Mouse (Mus musculus): ENCODE measurements around the gene Tep1. TPM values are rescaled to one million over a fixed set of nuclear protein-coding genes. Genes with fewer than 3 reads are reported as not detected.
"Not testable (repeated sequence)": the region's sequence is repeated elsewhere in the genome, so short reads cannot be mapped to it uniquely, and the experiment has no call there.

The Tep1 gene
- total and polyA plus RNA-seq, 2 experiments from 2014 or later: 3.4 to 5.6 TPM

DNA sequence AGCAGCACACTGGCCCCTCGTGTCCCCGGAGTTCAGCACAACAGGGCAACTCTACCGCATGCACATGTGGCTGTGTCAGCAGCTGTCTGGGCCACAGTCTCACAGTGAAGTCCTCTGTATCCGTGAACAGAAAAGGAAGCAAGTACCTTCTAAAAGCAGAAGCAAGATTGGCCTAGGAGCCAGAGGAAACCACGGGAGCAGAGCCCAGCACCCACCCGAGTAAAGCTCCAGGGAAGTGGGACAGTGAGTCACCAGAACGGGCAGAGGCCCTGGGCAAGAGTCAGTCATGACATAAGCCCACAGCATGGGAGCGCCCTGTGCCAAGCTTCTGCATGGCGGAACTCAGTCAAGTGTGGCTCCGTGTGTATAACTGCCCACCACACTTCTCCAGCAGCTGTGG, 36.4 kb downstream of the Tep1 start:
- Histone ChIP-seq H3K36me3 (ENCODE audit: insufficient read depth, low read length) (no peaks in the 10 kb centered on the region), H3K27ac (no peak overlapping the region), H3K4me3 (ENCODE audit: low read length) (no peak overlapping the region), H3K4me1 (ENCODE audit: insufficient read depth, low read length) (no peaks in the 10 kb centered on the region), H3K9ac (replicated peaks; ENCODE audit: low read length) (no peak overlapping the region), H3K27me3 (ENCODE audit: insufficient read depth, low read length) (no peaks in the 10 kb centered on the region), H3K9me3 (ENCODE audit: low read length) (no peaks in the 10 kb centered on the region), H3K4me2 (ENCODE audit: low read depth, low read length) (no peak overlapping the region)
- DNase-seq (ENCODE audit: low spot score): peak; percentile 25
- 71% methylated on average over 10 of the region's 10 CpGs for WGBS
- ATAC-seq: peak; percentile 52
- TF ChIP-seq CTCF (IDR thresholded peaks at IDR 0.05; ENCODE audit: low read depth): no peak

DNA sequence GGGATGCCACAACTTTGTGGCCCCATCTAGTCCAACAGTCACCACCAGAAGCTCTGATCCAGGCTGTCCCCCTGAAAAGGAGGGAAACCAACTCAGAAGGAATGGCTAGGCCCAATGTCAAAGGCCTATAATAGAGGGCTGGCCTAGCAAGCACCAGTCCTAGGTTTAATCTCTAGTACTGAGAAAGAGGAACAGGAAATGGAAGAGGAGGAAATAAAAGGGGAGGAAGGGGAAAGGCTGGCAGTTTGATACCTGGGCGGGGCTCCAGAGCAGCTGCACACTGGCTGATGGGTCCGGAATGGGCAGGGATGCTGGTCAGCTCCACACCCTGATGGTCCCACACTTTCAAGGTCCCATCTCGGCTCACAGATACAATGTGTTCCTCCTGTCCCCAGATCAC, 40.5 kb downstream of the Tep1 start:
- no peaks in the 10 kb centered on the region for H3K27me3 ChIP-seq (ENCODE audit: insufficient read depth, low read length)
- no peaks in the 10 kb centered on the region for H3K4me1 ChIP-seq (ENCODE audit: insufficient read depth, low read length)
- H3K27ac ChIP-seq: no peak overlapping the region
- no peak overlapping the region for H3K4me2 ChIP-seq (ENCODE audit: low read depth, low read length)
- TF ChIP-seq CTCF (IDR thresholded peaks at IDR 0.05; ENCODE audit: low read depth): no peak
- WGBS: 91% methylated on average over 3 of the region's 3 CpGs
- ATAC-seq: no peak
- no peak overlapping the region for H3K4me3 ChIP-seq (ENCODE audit: low read length)
- no peak for DNase-seq (ENCODE audit: low spot score)
- no peaks in the 10 kb centered on the region for H3K9me3 ChIP-seq (ENCODE audit: low read length)
- H3K36me3 ChIP-seq (ENCODE audit: insufficient read depth, low read length): no peaks in the 10 kb centered on the region
- H3K9ac ChIP-seq (replicated peaks; ENCODE audit: low read length): no peak overlapping the region

DNA sequence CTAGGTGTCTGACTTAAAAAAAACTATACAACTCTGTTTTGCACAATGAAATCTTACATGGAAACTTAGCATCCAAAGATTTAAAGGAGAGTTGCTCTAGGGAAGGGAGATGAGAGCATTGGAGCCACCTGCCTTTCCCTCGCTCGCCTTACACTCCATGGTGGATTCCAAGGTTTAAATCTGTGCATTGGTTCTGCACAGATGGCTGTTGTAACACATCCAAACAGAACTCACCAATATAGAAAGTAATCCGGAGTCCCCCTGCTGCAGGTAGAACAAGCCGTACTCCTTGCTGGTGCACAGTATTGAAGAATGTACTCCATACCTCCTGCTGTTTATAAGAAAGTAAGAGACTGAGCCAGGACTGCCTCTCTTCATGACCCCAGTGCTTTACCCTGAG, 43.8 kb downstream of the Tep1 start:
- Histone ChIP-seq H3K27ac (no peak overlapping the region), H3K4me3 (ENCODE audit: low read length) (no peak overlapping the region), H3K27me3 (ENCODE audit: insufficient read depth, low read length) (no peaks in the 10 kb centered on the region), H3K4me1 (ENCODE audit: insufficient read depth, low read length) (no peaks in the 10 kb centered on the region), H3K4me2 (ENCODE audit: low read depth, low read length) (no peak overlapping the region), H3K36me3 (ENCODE audit: insufficient read depth, low read length) (peaks cover 6% of the 10 kb centered on the region; the same call in 1 of the 2 replicates), H3K9me3 (ENCODE audit: low read length) (no peaks in the 10 kb centered on the region), H3K9ac (replicated peaks; ENCODE audit: low read length) (no peak overlapping the region)
- no peak for TF ChIP-seq CTCF (IDR thresholded peaks at IDR 0.05; ENCODE audit: low read depth)
- WGBS: 84% methylated on average over 4 of the region's 4 CpGs
- ATAC-seq: no peak
- no peak for DNase-seq (ENCODE audit: low spot score)

DNA sequence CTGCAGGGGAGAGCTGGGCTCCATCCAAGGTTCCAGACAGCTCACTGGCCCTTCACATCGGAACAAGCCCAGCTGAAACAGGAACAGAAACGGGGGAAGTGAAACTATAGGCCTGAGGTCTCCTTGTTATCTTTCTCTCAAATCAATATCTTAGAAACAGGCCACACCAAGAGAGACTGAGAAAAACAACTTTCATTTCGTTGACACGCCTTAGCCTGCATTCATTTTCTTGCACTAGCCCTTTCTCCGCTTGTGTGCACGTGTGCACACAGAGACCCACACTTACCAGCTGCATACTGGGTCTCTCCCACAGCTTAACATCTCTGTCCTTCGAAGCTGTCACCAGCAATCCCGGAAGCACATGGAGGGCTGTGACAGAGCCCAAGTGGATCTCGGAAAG, 46.1 kb downstream of the Tep1 start:
- H3K36me3 ChIP-seq (ENCODE audit: insufficient read depth, low read length): peaks cover 29% of the 10 kb centered on the region
- H3K27ac ChIP-seq: no peak overlapping the region
- 93% methylated on average over 9 of the region's 9 CpGs for WGBS
- TF ChIP-seq CTCF (IDR thresholded peaks at IDR 0.05; ENCODE audit: low read depth): no peak
- no peak for DNase-seq (ENCODE audit: low spot score)
- no peaks in the 10 kb centered on the region for H3K4me1 ChIP-seq (ENCODE audit: insufficient read depth, low read length)
- H3K9me3 ChIP-seq (ENCODE audit: low read length): no peaks in the 10 kb centered on the region
- no peak overlapping the region for H3K4me3 ChIP-seq (ENCODE audit: low read length)
- no peak overlapping the region for H3K9ac ChIP-seq (replicated peaks; ENCODE audit: low read length)
- no peak overlapping the region for H3K4me2 ChIP-seq (ENCODE audit: low read depth, low read length)
- H3K27me3 ChIP-seq (ENCODE audit: insufficient read depth, low read length): no peaks in the 10 kb centered on the region
- no peak for ATAC-seq

DNA sequence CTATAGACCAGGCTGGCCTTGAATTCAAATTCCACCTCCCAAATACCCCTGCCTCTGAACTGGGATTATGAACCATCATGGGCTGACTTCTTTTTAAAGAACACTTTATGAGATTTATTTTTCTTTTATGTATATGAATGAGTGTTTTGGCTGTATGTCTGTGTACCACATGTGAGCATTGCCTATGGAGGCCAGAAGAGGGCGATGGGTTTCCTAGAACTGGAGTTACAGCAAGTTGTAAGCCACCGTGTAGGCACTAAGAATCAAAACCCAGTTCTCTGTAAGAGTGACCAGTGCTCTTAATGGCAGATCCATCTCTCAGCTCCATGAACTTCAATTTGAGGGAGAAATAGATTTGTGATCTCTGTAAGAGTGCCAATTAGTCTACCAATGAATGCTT, 47.1 kb downstream of the Tep1 start:
- Histone ChIP-seq H3K9me3 (ENCODE audit: low read length) (no peaks in the 10 kb centered on the region), H3K27me3 (ENCODE audit: insufficient read depth, low read length) (no peaks in the 10 kb centered on the region), H3K9ac (replicated peaks; ENCODE audit: low read length) (no peak overlapping the region), H3K27ac (no peak overlapping the region), H3K4me3 (ENCODE audit: low read length) (no peak overlapping the region), H3K4me2 (ENCODE audit: low read depth, low read length) (no peak overlapping the region), H3K36me3 (ENCODE audit: insufficient read depth, low read length) (peaks cover 34% of the 10 kb centered on the region), H3K4me1 (ENCODE audit: insufficient read depth, low read length) (no peaks in the 10 kb centered on the region)
- DNase-seq (ENCODE audit: low spot score) (no peak), ATAC-seq (no peak)
- no peak for TF ChIP-seq CTCF (IDR thresholded peaks at IDR 0.05; ENCODE audit: low read depth)
- 85% methylated on average over 2 of the region's 2 CpGs for WGBS

DNA sequence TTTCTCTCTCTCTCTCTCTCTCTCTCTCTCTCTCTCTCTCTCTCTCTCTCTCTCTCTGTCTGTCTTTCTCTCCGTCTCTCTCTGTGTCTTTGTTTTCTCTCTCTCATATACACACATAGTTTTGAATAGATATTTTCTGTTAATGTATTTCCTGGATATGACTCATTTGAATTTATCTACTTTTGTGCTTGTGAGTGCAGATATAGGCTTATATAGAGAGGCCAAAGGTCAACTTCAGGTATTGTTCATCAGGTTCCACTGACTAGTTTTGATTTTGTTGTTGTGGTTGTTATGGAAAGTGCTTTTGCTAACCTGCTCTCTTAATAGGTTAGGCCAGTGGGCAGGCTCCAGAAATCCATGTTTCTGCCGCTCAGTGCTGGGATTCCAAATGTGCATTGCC, 57.3 kb downstream of the Tep1 start:
- DNase-seq (ENCODE audit: low spot score) (no peak), ATAC-seq (no peak)
- Histone ChIP-seq H3K4me3 (ENCODE audit: low read length) (no peak overlapping the region), H3K36me3 (ENCODE audit: insufficient read depth, low read length) (peaks cover 31% of the 10 kb centered on the region), H3K9me3 (ENCODE audit: low read length) (no peaks in the 10 kb centered on the region), H3K4me1 (ENCODE audit: insufficient read depth, low read length) (no peaks in the 10 kb centered on the region), H3K9ac (replicated peaks; ENCODE audit: low read length) (no peak overlapping the region), H3K4me2 (ENCODE audit: low read depth, low read length) (no peak overlapping the region), H3K27me3 (ENCODE audit: insufficient read depth, low read length) (no peaks in the 10 kb centered on the region), H3K27ac (no peak overlapping the region)
- no peak for TF ChIP-seq CTCF (IDR thresholded peaks at IDR 0.05; ENCODE audit: low read depth)
- 96% methylated on average over 2 of the region's 2 CpGs for WGBS

DNA sequence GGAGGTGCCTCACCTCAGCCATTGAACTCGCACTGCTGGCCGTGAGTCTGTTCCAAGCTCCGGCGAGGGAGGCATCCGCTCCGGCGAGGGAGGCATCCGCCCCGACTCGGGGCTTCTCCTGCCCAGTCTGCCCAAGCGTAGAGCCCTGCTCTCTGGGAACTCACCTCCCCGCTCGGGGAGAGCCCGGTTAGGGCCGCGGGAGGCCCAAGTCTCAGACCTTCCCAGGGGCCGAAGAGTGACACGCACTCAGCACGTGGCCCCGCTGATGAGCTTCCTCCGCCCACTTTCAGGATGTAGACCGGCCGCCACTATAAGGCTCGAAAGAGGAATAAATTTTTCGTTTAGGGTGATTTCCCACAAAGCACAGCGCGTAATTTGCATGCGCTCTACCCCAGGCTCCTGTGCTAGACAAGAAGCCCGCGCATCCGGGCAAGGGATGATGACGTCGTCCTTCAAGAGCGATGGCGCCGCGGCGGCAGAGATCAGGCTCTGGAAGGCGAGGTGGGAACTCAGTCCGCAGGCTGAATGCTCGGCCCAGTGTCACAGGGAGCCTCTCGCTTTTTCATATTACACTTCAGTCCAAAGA, 62.8 kb downstream of the Tep1 start, which contains the start of the genes Ccnb1ip1 and Parp2:
Gene Ccnb1ip1 (minus strand): TSS at position 246 of the 586 bp plus-strand sequence.
Gene Parp2 (plus strand): TSS at position 355 of the 586 bp plus-strand sequence.
- H3K4me1 ChIP-seq (ENCODE audit: insufficient read depth, low read length): no peaks in the 10 kb centered on the region; the same call in 1 of the 2 replicates
- H3K9me3 ChIP-seq (ENCODE audit: low read length): no peaks in the 10 kb centered on the region
- peak within 1 kb of the TSS; percentile 86 for H3K27ac ChIP-seq
- no peak for TF ChIP-seq CTCF (IDR thresholded peaks at IDR 0.05; ENCODE audit: low read depth)
- H3K36me3 ChIP-seq (ENCODE audit: insufficient read depth, low read length): peaks cover 12% of the 10 kb centered on the region
- DNase-seq (ENCODE audit: low spot score): peak; percentile 98
- no peaks in the 10 kb centered on the region for H3K27me3 ChIP-seq (ENCODE audit: insufficient read depth, low read length)
- peak within 1 kb of the TSS; percentile 63 for H3K9ac ChIP-seq (replicated peaks; ENCODE audit: low read length)
- H3K4me2 ChIP-seq (ENCODE audit: low read depth, low read length): peak within 1 kb of the TSS; percentile 73
- peak; percentile 99 for ATAC-seq
- under 1% methylated on average over 42 of the region's 42 CpGs for WGBS
- H3K4me3 ChIP-seq (ENCODE audit: low read length): peak within 1 kb of the TSS; percentile 63

DNA sequence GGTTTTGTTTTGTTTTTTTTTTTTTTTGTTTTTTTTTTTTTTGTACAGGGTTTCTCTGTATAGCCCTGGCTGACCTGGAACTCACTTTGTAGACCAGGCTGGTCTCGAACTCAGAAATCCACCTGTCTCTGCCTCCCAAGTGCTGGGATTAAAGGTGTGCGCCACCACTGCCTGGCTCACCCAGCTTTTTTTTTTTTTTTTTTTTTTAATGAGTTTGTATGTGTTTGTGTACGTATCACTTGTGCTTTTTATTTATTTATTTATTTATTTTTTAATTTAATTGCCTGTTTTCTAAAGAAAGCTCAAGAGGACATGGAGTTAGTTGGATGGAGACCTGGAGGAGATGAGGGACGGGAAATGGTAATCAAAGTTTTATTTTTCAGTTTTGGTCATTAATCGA, 63.9 kb downstream of the Tep1 start:
- not testable (repeated sequence) for H3K36me3 ChIP-seq (ENCODE audit: insufficient read depth, low read length); H3K4me1 ChIP-seq (ENCODE audit: insufficient read depth, low read length); H3K9me3 ChIP-seq (ENCODE audit: low read length); H3K27me3 ChIP-seq (ENCODE audit: insufficient read depth, low read length); ATAC-seq; DNase-seq (ENCODE audit: low spot score); H3K9ac ChIP-seq (replicated peaks; ENCODE audit: low read length)
- 92% methylated on average over 5 of the region's 5 CpGs for WGBS
- H3K27ac ChIP-seq: peak overlapping the region; percentile 86; the same call in 1 of the 2 replicates
- peak overlapping the region; percentile 73 for H3K4me2 ChIP-seq (ENCODE audit: low read depth, low read length)
- H3K4me3 ChIP-seq (ENCODE audit: low read length): peak overlapping the region; percentile 63
